Mouse (Mus musculus): ENCODE measurements around the gene Dclre1a.

Dclre1a gene

GRCm38 (mm10) chr19:56547456-56548229 is at the start of gene Dclre1a:
Gene Dclre1a, minus strand, starts transcription at chr19:56548222.
- peak; percentile 65 to 73 for DNase-seq (ENCODE audit: low spot score in 2 of 2)

- no peak for DNase-seq (ENCODE audit: low spot score in 2 of 2)
These were observed 44.5 kb upstream of the Dclre1a start for GRCm38 (mm10) chr19:56592472-56592871.

- DNase-seq (ENCODE audit: low spot score in 2 of 2): no peak
These were observed 42.2 kb upstream of the Dclre1a start for GRCm38 (mm10) chr19:56590250-56590649.

GRCm38 (mm10) chr19:56589455-56589854 is 41.4 kb upstream of the Dclre1a start:
- DNase-seq (ENCODE audit: low spot score in 2 of 2): no peak

GRCm38 (mm10) chr19:56589008-56589407 is 41.0 kb upstream of the Dclre1a start:
- no peak for DNase-seq (ENCODE audit: low spot score in 2 of 2)

GRCm38 (mm10) chr19:56588205-56588626 is 40.2 kb upstream of the Dclre1a start:
- DNase-seq (ENCODE audit: low spot score in 2 of 2): no peak

- no peak for DNase-seq (ENCODE audit: low spot score in 2 of 2)
These were observed 38.3 kb upstream of the Dclre1a start for GRCm38 (mm10) chr19:56586320-56586719.

- DNase-seq (ENCODE audit: low spot score in 2 of 2): no peak
These were observed 36.3 kb upstream of the Dclre1a start for GRCm38 (mm10) chr19:56584288-56584687.

- no peak for DNase-seq (ENCODE audit: low spot score in 2 of 2)
These were observed 35.8 kb upstream of the Dclre1a start for GRCm38 (mm10) chr19:56583785-56584184.

GRCm38 (mm10) chr19:56581981-56582380 is 34.0 kb upstream of the Dclre1a start:
- DNase-seq (ENCODE audit: low spot score in 2 of 2): no peak

GRCm38 (mm10) chr19:56577801-56578200 is 29.8 kb upstream of the Dclre1a start:
- DNase-seq (ENCODE audit: low spot score in 2 of 2): no peak

- no peak for DNase-seq (ENCODE audit: low spot score in 2 of 2)
These were observed 25.2 kb upstream of the Dclre1a start for GRCm38 (mm10) chr19:56573184-56573583.

- DNase-seq (ENCODE audit: low spot score in 2 of 2): no peak
These were observed 23.9 kb upstream of the Dclre1a start for GRCm38 (mm10) chr19:56571913-56572312.

GRCm38 (mm10) chr19:56571234-56571633 is 23.2 kb upstream of the Dclre1a start:
- no peak for DNase-seq (ENCODE audit: low spot score in 2 of 2)

GRCm38 (mm10) chr19:56570781-56571180 is 22.8 kb upstream of the Dclre1a start:
- no peak for DNase-seq (ENCODE audit: low spot score in 2 of 2)

- no peak for DNase-seq (ENCODE audit: low spot score in 2 of 2)
These were observed 18.9 kb upstream of the Dclre1a start for GRCm38 (mm10) chr19:56566940-56567339.

GRCm38 (mm10) chr19:56566041-56566440 is 18.0 kb upstream of the Dclre1a start:
- DNase-seq (ENCODE audit: low spot score in 2 of 2): no peak

GRCm38 (mm10) chr19:56565358-56565757 is 17.3 kb upstream of the Dclre1a start:
- no peak for DNase-seq (ENCODE audit: low spot score in 2 of 2)

GRCm38 (mm10) chr19:56563469-56563868 is 15.4 kb upstream of the Dclre1a start:
- DNase-seq (ENCODE audit: low spot score in 2 of 2): no peak

- DNase-seq (ENCODE audit: low spot score in 2 of 2): no peak
These were observed 14.6 kb upstream of the Dclre1a start for GRCm38 (mm10) chr19:56562433-56563138.

GRCm38 (mm10) chr19:56555972-56556371 is 8.0 kb upstream of the Dclre1a start:
- no peak for DNase-seq (ENCODE audit: low spot score in 2 of 2)

- no peak for DNase-seq (ENCODE audit: low spot score in 2 of 2)
These were observed 5.2 kb upstream of the Dclre1a start for GRCm38 (mm10) chr19:56553177-56553576.

- DNase-seq (ENCODE audit: low spot score in 2 of 2): no peak
These were observed 1.1 kb upstream of the Dclre1a start for GRCm38 (mm10) chr19:56549033-56549680.
